Mouse (Mus musculus) gastrocnemius, postnatal 14 days (tissue): ENCODE measurements around the gene Zfp446. TPM values are rescaled to one million over a fixed set of nuclear protein-coding genes. Genes with fewer than 3 reads are reported as not detected.

Source experiments
- DNase-seq: peaks from one replicate; pipeline ENCODE4 v3.0.0; 2021; ENCODE audit warnings: mixed read lengths
- intact Hi-C: fragments of 180-260 bp; cut with DNase I; formaldehyde crosslinking; loops from one replicate; pipeline ENCODE4 v1.15.1; 2025; ENCODE audit warnings: low total_unique reads
- total RNA-seq, 2 experiments: library from RNA; stranded (reverse); gene quantifications; 2 replicates each; pipeline ENCODE4 v1.2.3; 2021

The Zfp446 gene
- total RNA-seq, 2 experiments from 2014 or later, result 2.7 to 2.9 TPM

DNA sequence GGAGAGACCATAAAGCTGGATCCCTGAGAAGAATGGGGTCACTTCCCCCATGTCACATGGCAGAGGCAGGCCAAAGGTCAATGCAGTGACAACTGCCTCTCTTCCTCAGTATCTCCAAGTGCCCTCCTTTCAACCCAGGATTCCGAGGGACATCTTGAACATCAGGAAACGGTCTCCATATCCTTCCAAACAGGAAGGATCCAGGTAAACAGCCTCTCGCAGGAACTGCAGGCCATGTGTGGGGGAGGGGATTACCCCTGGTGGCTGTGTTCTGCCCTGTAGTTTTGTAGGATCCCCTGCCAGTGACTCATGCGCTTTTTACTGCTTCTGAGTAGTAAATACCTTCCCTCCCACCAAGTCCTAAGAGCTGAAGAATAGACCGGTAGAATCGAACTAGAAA is 2.1 kb downstream of the Zfp446 start:
- DNase-seq, result no peak
- intact Hi-C loops, result loop anchor here (10.0 kb wide), 1 partner anchor 55 kb away; the partner anchor contains the start of genes Rnf225 and Rps5

DNA sequence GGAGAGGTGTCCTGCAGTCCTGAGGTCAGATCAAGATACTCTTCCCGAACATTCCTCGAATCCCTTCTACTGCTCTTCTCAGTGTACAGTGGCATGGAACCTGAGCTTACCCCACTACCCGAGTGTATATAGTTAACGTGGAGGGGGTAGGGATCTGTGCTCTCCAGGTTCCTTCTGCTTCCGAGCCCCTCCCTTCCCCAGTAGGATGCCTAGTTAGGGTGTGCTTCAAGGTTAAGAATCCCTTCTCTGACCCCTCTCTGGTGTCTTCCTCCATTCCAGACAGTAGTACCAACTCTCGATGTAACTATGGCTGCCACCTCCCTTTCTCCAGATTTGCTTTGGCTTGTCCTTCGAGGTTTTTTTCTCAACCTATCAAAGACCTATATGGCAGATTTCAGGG is 2.6 kb downstream of the Zfp446 start:
- no peak for DNase-seq
- intact Hi-C loops, result no loop called here

DNA sequence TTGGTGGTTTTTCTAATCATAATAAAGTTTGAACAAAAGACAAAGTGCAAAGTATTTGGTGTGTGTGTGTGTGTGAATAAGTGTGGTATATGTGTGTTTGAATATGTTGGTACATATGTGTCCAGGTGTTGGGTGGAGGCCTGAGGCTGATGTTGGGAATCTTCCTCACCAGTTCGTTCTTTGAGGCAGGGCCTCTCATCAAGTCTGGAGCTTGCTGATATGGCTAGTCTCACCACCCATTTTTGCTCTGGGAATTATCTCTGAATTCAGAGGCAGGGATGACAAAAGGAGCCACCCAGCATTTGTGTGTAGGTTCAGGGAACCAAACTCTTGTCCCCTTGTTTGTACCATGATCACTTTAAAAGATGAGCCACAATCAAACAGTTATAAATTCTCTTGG is 8.1 kb downstream of the Zfp446 start:
- intact Hi-C loops, result no loop called here
- no peak for DNase-seq

DNA sequence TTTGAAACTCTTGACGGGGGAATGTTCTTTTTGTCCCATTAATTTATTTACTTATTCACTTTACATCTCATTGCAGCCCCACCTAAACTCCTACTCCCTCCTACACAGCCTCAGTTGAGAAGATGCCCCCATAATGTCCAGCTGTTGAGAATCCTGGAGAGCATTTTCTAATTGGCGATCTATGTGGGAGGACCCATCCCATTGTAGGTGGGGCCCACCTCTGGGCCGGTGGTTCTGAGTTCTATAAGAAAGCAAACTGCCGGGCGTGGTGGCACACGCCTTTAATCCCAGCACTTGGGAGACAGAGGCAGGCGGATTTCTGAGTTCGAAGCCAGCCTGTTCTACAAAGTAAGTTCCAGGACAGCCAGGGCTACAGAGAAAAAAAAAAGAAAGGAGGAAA is 9.3 kb downstream of the Zfp446 start:
- DNase-seq, result no peak
- intact Hi-C loops, result no loop called here

DNA sequence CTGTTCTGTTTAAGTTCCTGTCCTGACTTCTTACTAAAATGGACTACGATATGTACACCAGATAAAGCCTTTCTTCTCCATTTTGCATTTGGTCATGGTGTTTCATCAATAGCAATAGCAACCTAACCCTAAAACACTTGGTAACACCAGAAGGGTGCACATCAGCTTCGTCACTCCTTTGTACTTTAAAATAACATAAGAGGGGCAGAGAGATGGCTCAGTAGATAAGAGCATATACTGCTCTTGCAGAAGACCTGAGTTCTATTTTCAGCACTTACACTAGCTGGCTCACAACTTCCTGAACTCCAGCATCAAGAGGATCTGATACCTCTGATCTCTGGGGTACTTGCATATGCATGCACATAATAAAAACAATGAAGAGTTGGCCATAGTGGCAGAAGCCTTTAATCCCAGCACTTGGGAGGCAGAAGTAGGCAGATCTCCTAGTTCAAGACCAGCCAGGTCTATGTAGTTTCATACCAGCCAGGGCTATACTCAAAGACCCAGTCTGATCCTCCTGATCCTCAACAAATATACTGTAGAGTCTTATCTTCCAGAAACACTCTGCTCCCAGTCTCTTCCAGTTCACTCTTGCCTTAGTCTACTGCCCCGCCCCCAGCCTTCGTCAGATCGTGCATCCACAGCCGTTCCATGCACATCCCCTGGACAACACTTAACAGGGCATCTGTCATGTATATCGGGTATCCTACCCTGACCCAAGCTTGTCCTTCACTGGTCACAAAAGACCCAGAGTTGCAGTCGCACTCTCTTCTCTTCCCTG is 10.0 kb downstream of the Zfp446 start:
- intact Hi-C loops, result no loop called here
- DNase-seq, result no peak

DNA sequence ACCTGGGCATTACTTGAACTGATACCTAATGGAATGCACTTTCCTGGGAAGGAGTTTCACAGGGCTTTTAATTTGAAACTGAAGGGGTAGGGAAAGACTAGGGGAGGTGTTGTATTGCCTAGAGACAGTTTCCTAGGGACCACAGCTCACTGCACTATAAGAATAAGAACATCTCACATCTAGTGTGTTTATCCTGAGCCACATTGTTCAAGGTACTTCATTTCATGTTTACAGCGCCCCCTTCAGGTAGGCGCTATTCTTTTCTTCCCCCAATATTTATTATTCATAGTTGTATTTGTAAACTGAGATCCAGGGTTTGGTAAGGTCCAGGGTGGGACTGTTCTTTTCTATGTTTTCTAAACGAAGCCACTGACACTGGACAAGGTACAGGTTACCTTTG is 14.6 kb downstream of the Zfp446 start:
- intact Hi-C loops, result loop anchor here (10.0 kb wide), 1 partner anchor 77 kb away; no protein-coding TSS in a partner anchor
- no peak for DNase-seq

DNA sequence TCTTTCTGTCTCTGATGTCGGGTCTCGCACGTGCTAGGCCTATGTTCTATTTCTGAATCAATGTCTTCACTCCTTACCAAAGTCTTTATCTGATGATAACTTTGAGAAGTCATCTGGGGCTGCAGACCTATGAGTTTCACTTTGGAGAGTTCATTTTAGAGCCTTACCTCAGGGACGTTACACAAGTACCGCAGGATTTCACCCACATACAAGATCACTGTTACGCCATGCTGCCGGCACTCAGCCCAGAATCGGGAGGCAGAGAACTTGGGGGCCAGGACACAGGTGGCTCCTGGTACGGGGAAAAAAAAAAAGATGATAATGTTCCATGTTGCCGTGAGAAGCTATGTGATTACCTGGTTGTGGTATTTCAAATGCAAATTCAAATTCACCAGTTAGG is 15.5 kb downstream of the Zfp446 start:
- no peak for DNase-seq
- intact Hi-C loops, result loop anchor here (10.0 kb wide), 1 partner anchor 78 kb away; no protein-coding TSS in a partner anchor

DNA sequence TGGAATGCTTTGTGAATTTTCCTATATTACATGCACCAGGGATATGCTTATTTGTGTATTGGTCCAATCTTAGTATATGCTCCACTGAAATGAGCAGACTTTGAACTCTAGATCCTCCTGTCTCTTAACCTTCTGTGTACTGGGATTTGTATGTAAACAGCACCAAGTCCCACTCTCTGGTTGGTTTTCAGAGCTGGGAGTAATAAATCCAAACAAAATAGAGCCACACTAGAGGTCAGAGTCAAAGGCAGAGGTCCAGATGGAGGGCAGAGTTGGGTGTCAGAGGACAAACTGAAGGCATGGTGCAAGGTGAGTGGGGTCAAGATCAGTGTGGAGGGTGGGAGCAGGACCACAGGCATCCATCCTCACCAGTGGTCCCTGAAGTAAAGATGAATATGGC is 18.2 kb downstream of the Zfp446 start:
- DNase-seq, result no peak
- intact Hi-C loops, result loop anchor here (10.0 kb wide), 1 partner anchor 81 kb away; no protein-coding TSS in a partner anchor

DNA sequence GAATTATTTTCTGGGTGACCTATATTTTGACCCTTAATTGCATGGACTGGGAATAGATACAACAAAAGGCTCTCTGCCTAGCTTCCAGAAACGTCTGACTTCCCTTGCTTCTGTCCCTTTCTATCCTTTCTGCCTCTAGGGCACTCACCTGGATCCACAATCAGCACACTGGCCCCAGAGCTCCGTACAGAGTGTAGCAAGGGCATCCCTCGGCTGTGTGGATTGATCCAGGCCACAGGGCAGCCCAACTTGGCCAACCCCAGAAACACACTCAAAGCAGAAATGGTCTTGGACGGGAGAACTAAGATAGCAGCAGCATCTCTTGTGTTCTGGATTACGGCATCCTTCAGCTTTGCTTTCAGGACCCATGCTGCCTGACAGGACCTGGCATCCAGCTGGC is 19.6 kb downstream of the Zfp446 start:
- intact Hi-C loops, result loop anchor here (10.0 kb wide), 1 partner anchor 82 kb away; no protein-coding TSS in a partner anchor

DNA sequence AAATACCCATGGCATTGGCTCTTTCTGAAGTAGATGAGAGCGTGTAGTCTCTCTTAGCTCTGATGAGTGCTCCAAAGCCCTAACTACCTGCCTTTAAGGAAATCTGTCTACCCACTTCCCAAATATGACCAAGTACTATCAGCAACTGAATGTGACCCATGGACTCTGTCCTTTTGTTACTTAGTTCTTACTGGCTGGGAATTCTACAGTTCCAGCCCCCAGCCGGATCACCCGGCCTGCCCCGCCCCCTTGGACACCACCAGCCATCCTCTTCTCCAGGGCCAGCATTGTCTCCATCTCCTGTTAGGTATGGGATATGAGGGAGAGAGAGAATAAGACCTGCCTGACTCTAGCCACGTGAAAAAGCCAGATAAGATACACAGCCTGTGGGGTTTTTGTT is 20.4 kb downstream of the Zfp446 start, which contains the start of gene Slc27a5:
TSS of gene Slc27a5 (minus strand) at position 140 of the 400 bp plus-strand sequence.
- no peak for DNase-seq
- intact Hi-C loops, result loop anchor here (10.0 kb wide), 1 partner anchor 83 kb away; no protein-coding TSS in a partner anchor

More for the DNA sequence above, 19.6 kb downstream of the Zfp446 start:
- no peak for DNase-seq

DNA sequence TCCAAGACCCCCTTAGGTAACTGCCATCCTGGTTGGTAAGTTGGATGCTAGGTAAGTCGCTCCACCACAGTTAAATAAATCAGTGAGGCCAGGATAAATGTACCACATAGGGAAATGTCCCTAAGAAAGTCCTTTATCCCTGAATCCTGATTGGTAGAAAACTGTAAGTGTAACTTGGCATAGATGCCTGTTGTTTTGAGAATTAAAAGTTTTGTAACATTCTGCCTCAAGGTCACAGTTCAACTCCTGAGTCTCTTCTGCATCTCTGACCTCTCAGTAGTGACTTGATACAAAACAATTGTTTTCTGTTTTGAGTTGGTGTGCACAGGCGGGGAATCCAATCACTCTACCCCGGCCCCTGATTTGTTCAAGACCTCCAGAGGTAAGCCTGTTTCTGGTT is 21.2 kb downstream of the Zfp446 start, which contains the start of gene Trim28:
TSS of gene Trim28 (plus strand) at position 264 of the 400 bp plus-strand sequence.
- intact Hi-C loops, result loop anchor here (10.0 kb wide), 1 partner anchor 84 kb away; no protein-coding TSS in a partner anchor
- DNase-seq, result no peak

DNA sequence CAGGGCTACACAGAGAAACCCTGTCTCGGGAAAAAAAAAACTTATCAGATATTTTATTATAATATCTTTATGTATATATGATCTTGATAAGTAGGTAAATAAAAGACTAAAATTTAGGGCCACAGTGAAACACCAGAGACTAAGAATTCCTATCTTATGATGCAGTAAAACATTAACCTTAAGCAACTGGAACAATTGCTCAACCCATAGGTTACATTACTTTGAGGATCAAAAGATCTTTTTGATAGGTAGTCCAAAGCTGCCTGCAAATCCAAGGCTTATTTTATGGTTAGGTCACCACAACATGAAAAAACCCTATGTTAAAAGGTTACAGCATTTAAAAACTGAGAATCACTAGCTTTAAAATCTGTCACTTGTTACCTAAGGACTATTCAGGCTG is 23.9 kb downstream of the Zfp446 start:
- no peak for DNase-seq
- intact Hi-C loops, result no loop called here

DNA sequence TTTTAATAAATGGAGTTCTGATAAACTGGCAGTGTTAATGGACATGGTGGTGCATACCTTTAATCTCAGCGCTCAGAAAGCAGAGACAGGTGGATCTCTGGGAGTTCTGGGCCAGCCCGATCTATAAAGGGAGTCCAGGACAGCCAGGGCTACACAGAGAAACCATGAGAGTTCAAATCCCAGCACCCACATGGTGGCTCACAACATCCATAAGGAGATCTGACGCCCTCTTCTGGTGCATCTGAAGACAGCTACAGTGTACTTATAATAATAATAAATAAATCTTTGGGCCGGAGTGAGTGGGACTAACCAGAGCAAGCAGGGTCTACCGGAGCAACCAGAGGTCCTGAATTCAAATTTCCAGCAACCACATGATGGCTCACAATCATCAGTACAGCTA is 25.7 kb downstream of the Zfp446 start:
- no peak for DNase-seq
- intact Hi-C loops, result no loop called here

DNA sequence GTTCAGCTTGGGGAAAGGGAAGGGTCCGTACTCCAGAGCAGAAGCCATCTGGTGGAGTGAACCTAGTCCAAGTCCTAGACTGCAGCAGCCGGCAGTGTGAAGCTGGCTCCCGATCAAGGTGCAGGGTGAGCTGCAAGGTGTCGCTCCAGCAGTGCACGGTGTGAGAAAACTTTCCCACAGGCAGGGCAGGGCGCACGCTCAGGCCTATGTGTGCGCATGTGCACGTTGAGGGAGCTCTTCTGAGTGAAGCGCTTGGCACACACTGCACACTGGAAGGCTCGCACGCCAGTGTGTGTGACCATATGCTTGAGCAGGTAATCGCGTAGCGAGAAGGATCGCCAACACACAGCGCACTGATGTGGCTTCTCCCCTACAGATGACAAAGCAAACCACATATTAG is 28.4 kb downstream of the Zfp446 start:
- intact Hi-C loops, result loop anchor here (5.0 kb wide), 1 partner anchor 41 kb away; no protein-coding TSS in a partner anchor
- DNase-seq, result no peak

DNA sequence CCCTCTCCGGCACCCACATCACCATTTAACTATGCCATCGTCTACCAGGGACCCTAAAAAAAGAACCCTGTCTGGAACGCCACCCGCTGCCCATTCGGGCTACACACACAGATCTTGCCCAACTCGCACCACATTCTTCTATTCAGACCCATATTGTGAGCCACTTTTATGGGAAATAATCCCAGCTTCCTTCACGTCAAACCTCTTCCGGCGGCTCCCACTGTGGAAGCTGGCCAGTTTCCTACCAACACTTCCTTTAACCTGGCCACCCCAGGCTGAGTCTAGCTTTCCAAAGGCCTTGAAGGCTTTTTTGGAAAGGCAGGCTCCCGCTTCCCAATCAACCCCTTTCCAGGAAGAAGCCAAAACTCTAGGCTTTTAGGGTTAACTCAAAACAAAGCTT is 28.9 kb downstream of the Zfp446 start:
- DNase-seq, result no peak
- intact Hi-C loops, result loop anchor here (5.0 kb wide), 1 partner anchor 41 kb away; no protein-coding TSS in a partner anchor

DNA sequence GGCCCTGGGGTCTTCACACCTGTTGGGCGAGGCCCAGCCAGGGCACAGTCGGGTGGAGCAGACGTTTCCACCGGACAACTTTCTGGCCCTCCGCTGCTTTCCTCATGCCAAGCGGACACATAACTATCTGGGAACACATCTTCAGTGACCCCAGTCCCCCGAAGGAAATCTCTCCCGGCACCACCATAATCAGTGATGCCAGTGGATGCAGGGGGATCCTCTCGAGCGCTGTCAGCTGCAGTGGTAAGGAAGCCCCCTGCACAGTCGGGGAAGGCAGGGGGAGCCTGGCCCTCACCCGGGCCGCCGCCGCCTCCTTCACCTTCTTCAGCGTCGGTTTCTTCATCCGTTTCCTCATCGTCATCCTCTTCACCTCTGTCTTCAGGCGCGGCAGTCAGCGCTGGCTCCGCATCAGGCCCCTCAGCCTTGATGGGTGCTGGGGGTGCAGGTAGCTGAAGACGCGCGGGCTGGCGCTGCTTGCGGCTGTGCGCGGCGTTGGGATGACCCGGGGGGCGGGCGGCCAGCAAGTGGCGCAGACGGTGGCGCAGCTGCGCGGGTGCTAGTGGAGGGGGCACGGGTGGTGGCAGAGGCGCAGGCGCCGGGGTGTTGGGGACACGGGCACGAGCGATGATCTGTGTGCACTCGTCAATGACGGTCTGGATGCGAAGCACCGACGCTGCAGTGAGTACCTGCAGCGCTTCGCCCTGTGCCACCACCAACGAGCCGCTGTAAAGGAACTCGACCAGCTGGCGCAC is 29.9 kb downstream of the Zfp446 start:
- intact Hi-C loops, result loop anchor here (5.0 kb wide), 1 partner anchor 40 kb away; no protein-coding TSS in a partner anchor
- DNase-seq, result no peak

DNA sequence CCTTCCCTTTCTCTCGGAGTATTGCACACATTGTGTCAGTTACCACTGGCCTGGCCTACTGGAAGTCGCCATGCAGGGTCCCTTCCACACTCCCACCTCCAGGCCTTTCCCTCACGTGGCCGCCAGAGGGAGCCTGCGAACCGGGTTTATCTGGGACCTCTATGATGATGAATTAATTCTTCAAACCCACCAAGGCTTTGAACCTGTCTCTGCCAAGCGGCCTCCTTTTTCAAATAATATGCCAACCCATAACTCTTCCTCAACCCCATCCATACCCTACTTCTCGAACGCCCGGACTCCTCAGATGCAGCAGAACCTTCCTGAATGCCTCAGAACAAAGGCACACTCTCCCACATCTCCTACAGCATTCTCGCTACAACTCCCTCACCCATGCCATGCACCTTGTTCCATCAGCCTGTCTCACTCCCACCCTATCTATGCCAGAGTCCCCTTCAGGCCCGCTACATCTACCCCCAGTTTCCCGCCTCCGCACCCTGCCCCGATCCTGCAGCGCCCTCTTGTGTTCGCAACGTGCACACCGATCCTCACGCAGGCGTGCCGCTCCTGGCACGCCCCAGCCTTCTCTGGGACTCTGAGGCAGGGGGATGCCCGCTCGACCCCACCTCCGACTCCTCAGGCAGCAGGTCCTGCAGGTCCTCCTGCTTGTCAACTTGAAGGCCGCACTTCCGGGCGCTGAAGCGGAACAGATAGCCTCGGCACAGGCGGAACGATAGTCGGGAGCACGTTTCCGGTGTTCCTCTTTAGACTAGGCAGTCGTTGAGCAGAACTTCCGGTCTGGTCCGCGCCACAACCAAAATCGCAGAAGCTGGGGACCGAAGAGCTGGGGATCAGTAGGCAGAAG is 31.7 kb downstream of the Zfp446 start:
- peak; percentile 91 for DNase-seq
- intact Hi-C loops, result loop anchor here (5.0 kb wide), 1 partner anchor 38 kb away; no protein-coding TSS in a partner anchor

DNA sequence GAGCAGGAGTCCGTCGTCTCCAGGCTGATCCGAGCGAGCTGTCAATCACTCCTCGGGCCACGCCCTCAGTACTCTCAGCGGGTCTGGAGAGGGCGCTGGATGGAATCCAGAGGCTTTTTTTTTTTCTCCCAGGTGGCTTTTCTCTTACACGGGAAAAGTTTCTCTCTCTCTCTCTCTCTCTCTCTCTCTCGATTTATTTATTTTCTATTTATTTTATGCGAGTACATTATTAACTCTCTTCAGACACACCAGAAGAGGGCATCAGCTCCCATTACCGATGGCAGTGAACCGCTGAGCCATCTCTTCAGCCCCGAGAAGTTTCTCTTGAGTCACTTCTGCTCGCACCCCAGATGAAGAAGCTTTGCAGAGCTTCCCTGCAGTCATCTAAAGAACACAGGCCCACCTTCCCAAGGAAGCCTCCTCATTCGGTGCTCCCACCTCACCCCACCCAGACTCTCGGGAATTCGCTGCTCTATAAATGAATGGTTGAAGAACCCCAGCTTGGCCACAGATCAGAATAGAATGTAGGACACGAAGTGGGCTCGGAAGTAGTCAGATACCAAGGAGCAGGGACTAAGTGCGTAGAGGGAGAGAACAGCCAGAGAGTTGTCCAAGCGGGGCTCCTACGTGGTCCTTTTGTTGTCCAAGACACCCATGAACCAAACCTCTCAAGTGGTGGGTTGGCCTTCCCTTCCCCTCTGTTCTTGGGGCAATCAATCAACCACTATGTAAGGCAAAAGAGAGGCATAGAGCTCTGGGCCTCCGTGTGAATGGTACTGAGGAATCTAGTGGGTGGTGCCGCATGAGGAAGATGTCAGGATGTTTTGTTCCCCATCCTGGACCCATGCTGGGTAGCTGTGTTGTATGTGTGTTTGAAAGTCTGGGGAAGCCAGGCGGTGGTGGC is 32.6 kb downstream of the Zfp446 start, which contains the start of gene Zbtb45:
TSS of gene Zbtb45 (minus strand) at position 30 of the 904 bp plus-strand sequence.
- intact Hi-C loops, result no loop called here
- no peak for DNase-seq
